Mouse (Mus musculus) adipose tissue, adult 10 weeks (tissue): ENCODE data around the gene Tut4. TPM values are rescaled to one million over a fixed set of nuclear protein-coding genes. Genes with fewer than 3 reads are reported as not detected.

Source experiments
- polyA plus RNA-seq: library from polyadenylated mRNA; stranded (reverse); fragments of 350-450 nt; fragmentation: Illumina TruSeq; extraction: RNeasy Lipid Tissue Mini Kit (QIAGEN cat#74804); gene quantifications from one replicate; pipeline ENCODE4 v1.2.3, GENCODE M21; 2014; ENCODE audit warnings: low read depth, low replicate concordance

Gene Tut4
- polyA plus RNA-seq: 35.2 TPM

DNA sequence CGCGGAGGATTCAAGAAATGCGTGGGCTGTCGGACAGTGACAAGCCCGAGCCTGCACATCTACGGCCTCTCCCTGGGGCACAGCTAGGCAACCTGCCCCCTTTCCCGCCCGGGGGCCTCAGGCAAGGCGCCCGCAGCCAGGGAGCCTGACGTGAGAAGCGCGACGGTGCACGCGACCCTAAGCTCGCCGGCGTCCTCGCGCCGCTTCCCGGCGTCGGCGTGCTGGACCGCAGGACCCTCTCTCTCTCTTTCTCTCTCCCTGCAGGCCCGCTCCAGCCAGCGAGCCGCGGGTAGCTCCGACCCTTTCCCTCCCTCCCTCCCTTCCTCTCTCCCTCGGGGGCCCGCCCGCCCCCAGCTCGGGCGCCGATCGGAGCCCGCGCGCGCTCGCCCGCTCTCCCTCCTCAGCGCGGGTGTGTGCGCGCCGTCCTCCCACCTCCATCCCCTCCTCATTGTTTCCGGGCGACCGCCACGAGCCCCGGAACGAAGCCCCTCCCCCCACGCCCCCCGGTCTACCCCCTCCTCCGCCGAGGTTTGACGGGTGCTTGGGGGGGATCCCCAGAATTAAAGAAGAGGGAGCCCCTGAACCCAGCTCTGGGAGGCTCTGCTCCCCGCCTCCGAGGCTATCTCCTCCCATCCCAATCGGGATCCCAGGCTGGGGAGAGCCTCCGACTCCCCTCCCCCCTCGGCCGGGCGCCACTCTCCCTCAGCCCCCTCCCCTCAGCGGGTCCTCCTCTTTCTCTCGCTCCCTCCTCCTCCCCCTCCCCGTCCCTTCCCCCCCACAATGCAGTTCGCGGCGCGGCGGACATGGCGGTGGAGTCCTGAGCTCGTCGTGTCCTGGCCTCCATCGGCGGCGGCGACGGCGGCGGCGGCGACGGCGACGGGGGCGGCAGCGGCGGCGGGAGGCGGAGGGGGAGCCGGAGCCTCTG lies at the start of gene Tut4:
Tut4 (plus strand) TSS at position 196 of the 925 bp plus-strand sequence.

DNA sequence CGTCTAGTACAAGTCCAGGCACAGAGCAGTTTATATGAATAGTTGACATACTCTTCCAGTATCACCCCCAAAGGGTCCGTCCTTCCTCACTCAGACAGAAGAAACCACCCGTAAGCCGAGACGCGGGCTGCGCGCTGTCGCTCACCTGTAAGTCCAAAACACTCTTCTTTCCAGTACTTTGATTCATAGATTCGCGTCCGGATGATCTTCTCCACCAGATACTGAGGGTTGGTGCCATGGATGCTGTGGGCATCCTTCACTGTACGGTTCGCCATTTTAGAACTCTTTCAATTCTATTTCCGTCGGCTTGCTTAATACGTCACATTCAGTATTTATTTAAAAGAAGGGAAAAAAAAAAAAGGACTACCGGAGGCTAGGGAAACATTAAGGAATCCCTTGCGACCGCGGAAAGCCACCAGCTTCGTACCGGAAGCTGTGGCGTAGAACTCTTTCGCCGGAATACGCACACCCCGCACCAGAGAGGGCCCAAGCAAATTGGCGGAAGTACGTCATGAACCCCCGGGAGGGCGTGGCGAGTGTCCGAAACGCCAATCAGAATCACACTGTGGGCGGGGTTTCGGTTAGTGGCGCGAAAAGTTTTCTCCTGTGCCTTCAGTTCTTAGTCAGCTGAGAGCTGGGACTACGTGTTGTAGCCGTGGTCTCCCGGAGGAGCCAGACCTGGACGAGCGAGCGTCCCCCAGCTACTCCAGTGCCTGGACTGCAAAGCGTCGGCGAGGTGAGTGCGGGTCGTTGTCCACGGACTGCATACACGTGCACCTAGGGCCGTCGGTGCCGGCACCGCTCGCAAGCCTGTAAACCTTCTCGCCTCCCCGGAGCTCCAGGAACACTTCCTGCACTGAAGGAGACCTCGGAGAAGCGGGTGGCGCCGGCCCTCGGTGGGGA lies 119.9 kb downstream of the Tut4 start, which contains the start of the genes Prpf38a and Orc1:
Prpf38a (minus strand) TSS at position 497 of the 903 bp plus-strand sequence.
Orc1 (plus strand) TSS at position 584 of the 903 bp plus-strand sequence.

Other genes with a start within 250 kb of the Tut4 start
- 3.4 TPM for gene Zyg11a, start 241.4 kb upstream of the Tut4 start, polyA plus RNA-seq
- 17.2 TPM for gene Zyg11b, start 158.3 kb upstream of the Tut4 start, polyA plus RNA-seq
- 10.4 TPM for gene Coa7, start 131.3 kb upstream of the Tut4 start, polyA plus RNA-seq
- 1.1 TPM for gene Shisal2a, start 76.1 kb upstream of the Tut4 start, polyA plus RNA-seq
- gene Gpx7, start 52.5 kb upstream of the Tut4 start, polyA plus RNA-seq: 22.2 TPM
- 28.8 TPM for gene Prpf38a, start 119.9 kb downstream of the Tut4 start, polyA plus RNA-seq
- gene Orc1, start 120.0 kb downstream of the Tut4 start, polyA plus RNA-seq: 0.52 TPM
- 39.2 TPM for gene Cc2d1b, start 160.5 kb downstream of the Tut4 start, polyA plus RNA-seq